Mouse (Mus musculus) neutrophil, adult 5-6 weeks (primary cell): ENCODE results near the gene Spns2. TPM values are rescaled to one million over a fixed set of nuclear protein-coding genes. Genes with fewer than 3 reads are reported as not detected.

Source experiments
- ATAC-seq: fragments of 151-379, 151-347 bp; 2 replicates; pipeline ENCODE4 v1.8.0; 2017; ENCODE audit warnings: mild to moderate bottlenecking, moderate TSS enrichment; ENCODE audit not compliant: insufficient number of reproducible peaks, poor library complexity, low FRiP score, severe bottlenecking; ENCODE audit errors: extremely low read depth
- total RNA-seq: library from RNA; stranded (forward); fragments of 200-1000 nt; gene quantifications from 2 replicates; pipeline ENCODE4 v1.2.3, GENCODE M21; 2017

The Spns2 gene
- total RNA-seq, 1 experiment from 2014 or later, result 15.7 TPM

GRCm38 (mm10) chr11:72402017-72402416, 87.7 kb downstream of the Spns2 start:
- no peak for ATAC-seq

Other genes with a start within 250 kb of the Spns2 start
- 0.23 TPM in 1 of 2 replicates, not detected in the other for gene Slc13a5, start 222.7 kb downstream of the Spns2 start, total RNA-seq
- 37.6 and 44.4 TPM in 2 replicates for gene Xaf1, start 188.3 kb downstream of the Spns2 start, total RNA-seq
- gene Fbxo39, start 175.5 kb downstream of the Spns2 start, total RNA-seq, result 0.35 TPM in 1 of 2 replicates, not detected in the other
- not detected in 2 replicates for gene Tekt1, start 127.5 kb downstream of the Spns2 start, total RNA-seq
- not detected in 2 replicates for gene Smtnl2, start 78.2 kb downstream of the Spns2 start, total RNA-seq
- gene Ggt6, start 54.4 kb downstream of the Spns2 start, total RNA-seq, result not detected in 2 replicates
- gene Mybbp1a, start 48.5 kb downstream of the Spns2 start, total RNA-seq, result 57.1 and 73.4 TPM in 2 replicates
- 5.9 and 6.2 TPM in 2 replicates for gene Spns3, start 60.6 kb upstream of the Spns2 start, total RNA-seq
- 33.2 and 35.5 TPM in 2 replicates for gene Ube2g1, start 117.4 kb upstream of the Spns2 start, total RNA-seq
- gene Ankfy1, start 200.1 kb upstream of the Spns2 start, total RNA-seq, result 101 and 106 TPM in 2 replicates